Mouse (Mus musculus) hindbrain, embryonic 14.5 days (tissue): Measurements from ENCODE around the gene Fam19a5. TPM values are rescaled to one million over a fixed set of nuclear protein-coding genes. Genes with fewer than 3 reads are reported as not detected.

Experiments used
- ATAC-seq: fragments of 200-750 bp; cut with Nextera tagmentation; 2 replicates; pipeline ENCODE4 v1.8.0; 2017; ENCODE audit warnings: moderate number of reproducible peaks, mild to moderate bottlenecking, moderate TSS enrichment, moderate library complexity; ENCODE audit not compliant: low FRiP score
- DNase-seq: peaks from one replicate; pipeline ENCODE4 v3.0.0-alpha.2; 2015; ENCODE audit warnings: low spot score
- H3K27ac ChIP-seq: fragments of 300-500 bp; sonication (generic); 2 replicates; pipeline ENCODE4 v1.5.1; 2014; ENCODE audit warnings: mild to moderate bottlenecking, moderate library complexity
- H3K27me3 ChIP-seq: fragments of 300-500 bp; sonication (generic); 2 replicates; pipeline ENCODE4 v1.6.1; 2014; ENCODE audit warnings: mild to moderate bottlenecking, low read length, mixed read lengths; ENCODE audit not compliant: control insufficient read depth, insufficient read depth
- H3K36me3 ChIP-seq: fragments of 300-500 bp; sonication (generic); replicated peaks from 2 replicates; pipeline ENCODE4 v1.6.1; 2014; ENCODE audit not compliant: control insufficient read depth, insufficient read depth
- H3K4me1 ChIP-seq: fragments of 300-500 bp; sonication (generic); replicated peaks from 2 replicates; pipeline ENCODE4 v1.6.1; 2014; ENCODE audit warnings: antibody characterized with exemption, low read length, mixed read lengths; ENCODE audit not compliant: control insufficient read depth, insufficient read depth
- H3K4me2 ChIP-seq: fragments of 300-500 bp; sonication (generic); replicated peaks from 2 replicates; pipeline ENCODE4 v1.6.1; 2014; ENCODE audit warnings: mild to moderate bottlenecking, moderate library complexity
- H3K4me3 ChIP-seq: fragments of 300-500 bp; sonication (generic); replicated peaks from 2 replicates; pipeline ENCODE4 v1.5.1; 2014; ENCODE audit warnings: mild to moderate bottlenecking, low read length
- H3K9ac ChIP-seq: fragments of 300-500 bp; sonication (generic); 2 replicates; pipeline ENCODE4 v1.6.1; 2014
- H3K9me3 ChIP-seq: fragments of 300-500 bp; sonication (generic); 2 replicates; pipeline ENCODE4 v1.6.1; 2016; ENCODE audit warnings: low read length; ENCODE audit not compliant: control insufficient read depth
- WGBS: fragments of 180-500 bp; shearing (Covaris S2); extraction: QIAGEN DNeasy Blood & Tissue Kit; methylation state at CpG from one replicate; pipeline ENCODE4 v1.1.7; 2014; 5-methylcytosine and 5-hydroxymethylcytosine counted together
- polyA plus RNA-seq: library from polyadenylated mRNA; unstranded; fragments of >200 nt; fragmentation: Nextera tagmentation; extraction: Ambion mirVana; gene quantifications from 2 replicates; pipeline ENCODE4 v1.2.1, GENCODE M21; 2014

Fam19a5 gene
- polyA plus RNA-seq, 1 experiment from 2014 or later, result 27.6 TPM

DNA sequence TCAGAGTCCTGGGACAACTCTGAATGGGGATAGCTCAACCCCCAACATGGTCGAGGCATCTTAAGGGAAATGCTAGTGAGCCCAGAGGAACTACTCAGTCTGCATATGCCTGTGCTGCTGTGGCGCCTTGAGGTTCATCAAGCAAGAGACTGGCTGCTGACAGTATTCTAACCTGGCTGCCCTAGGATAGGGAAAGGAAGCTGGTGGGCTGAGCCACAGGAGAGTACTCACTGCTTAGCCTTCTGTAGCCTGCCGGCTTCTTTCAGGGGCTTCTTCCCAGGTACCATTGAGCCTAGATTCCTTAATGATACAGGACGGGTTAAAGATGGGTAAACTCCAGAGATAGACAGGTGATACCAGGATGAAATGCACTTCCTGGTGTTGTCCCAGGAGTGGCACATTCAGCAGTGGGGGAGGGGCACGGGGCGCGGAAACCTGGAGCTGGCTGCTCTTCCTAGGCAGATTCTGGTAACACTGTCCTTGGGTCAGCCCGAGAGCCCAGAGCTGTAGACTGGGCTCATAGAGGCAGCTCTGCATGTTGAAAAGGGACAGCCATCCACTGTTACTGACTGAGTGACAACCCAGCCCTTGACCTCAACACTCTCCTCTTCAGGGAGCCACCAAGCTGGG is 1.7 kb downstream of the Fam19a5 start:
- no peaks in the 10 kb centered on the region for H3K9me3 ChIP-seq
- 15% methylated on average over 8 of the region's 8 CpGs for WGBS
- peak overlapping the region; percentile 87 for H3K27ac ChIP-seq
- no peaks in the 10 kb centered on the region for H3K27me3 ChIP-seq
- H3K4me3 ChIP-seq, result peak overlapping the region; percentile 85
- no peaks in the 10 kb centered on the region for H3K36me3 ChIP-seq
- H3K4me1 ChIP-seq, result peaks cover 50% of the 10 kb centered on the region
- ATAC-seq, result no peak
- peak overlapping the region; percentile 66 for H3K4me2 ChIP-seq
- no peak for DNase-seq
- H3K9ac ChIP-seq, result peak overlapping the region; percentile 95

DNA sequence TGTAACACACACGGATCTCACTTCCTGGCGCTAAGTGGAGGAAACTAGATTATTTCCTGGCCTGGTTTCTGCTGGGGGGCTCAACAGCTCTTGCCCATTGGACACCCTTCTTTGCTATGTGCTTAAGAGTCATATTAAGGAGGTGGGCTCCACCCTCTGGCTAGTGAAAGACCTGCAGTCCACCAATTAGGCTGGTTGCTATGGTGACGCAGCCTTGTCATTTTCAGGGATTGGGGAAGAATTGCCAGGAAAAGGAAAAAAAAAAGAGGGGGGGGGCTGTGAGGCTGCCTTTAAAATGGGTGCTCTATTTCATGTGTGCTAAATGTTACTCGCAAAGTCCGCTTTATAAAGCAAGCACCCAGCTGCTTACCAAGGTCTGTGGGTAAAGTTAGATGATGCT is 2.9 kb downstream of the Fam19a5 start:
- ATAC-seq, result no peak
- Histone ChIP-seq H3K9ac (0 out of 2 replicates have a peak overlapping the region, but pooled peaks have one; percentile 95), H3K4me1 (peaks cover 62% of the 10 kb centered on the region), H3K27me3 (no peaks in the 10 kb centered on the region), H3K9me3 (no peaks in the 10 kb centered on the region), H3K4me3 (peak overlapping the region; percentile 85), H3K4me2 (peak overlapping the region; percentile 66), H3K27ac (no peak overlapping the region), H3K36me3 (no peaks in the 10 kb centered on the region)
- WGBS, result 40% methylated on average over 5 of the region's 5 CpGs
- peak; percentile 77 for DNase-seq

DNA sequence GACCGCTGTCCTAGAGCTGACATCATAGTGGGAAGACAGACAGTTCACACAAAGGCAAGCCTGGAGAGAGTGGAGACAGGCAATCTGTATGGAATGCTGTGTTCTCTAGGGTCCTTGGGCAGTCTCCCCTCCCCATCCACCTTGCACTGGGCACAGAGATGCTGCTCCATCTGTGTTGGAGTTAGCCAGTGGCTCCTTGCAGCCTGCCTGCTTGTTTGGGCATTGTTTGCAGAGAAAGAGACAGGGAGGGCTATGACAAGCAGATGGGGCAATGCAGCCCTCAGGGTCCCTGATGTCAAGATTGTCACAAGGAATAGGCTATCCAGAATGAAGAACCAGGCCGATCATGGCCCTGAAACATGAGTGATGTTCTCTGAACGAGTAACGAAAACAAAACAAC is 5.6 kb downstream of the Fam19a5 start:
- H3K27ac ChIP-seq, result no peak overlapping the region
- H3K9ac ChIP-seq, result 0 out of 2 replicates have a peak overlapping the region, but pooled peaks have one; percentile 12
- no peaks in the 10 kb centered on the region for H3K36me3 ChIP-seq
- no peaks in the 10 kb centered on the region for H3K27me3 ChIP-seq
- no peak for DNase-seq
- peaks cover 63% of the 10 kb centered on the region for H3K4me1 ChIP-seq
- H3K4me2 ChIP-seq, result no peak overlapping the region
- no peaks in the 10 kb centered on the region for H3K9me3 ChIP-seq
- ATAC-seq, result no peak
- 55% methylated on average over 4 of the region's 4 CpGs for WGBS
- no peak overlapping the region for H3K4me3 ChIP-seq

DNA sequence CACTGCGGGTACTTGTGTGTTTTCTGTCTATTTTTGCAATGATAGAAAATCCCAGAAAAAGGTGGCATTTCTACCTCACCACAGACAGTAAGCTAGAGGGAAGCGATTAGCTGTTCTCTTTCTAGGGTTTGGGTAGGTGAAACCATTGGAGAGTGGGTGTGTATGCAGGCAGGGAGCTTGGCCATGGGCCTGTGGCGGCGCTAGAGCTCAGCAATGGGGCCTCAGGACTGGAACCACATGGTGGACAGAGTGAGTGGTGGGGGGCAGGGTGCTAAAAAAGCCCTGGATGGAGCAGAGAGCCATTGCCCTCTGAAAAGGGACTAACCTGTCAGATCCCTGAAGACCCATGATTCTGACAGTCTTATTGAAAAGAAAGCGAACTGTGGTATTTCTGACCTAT is 6.7 kb downstream of the Fam19a5 start:
- ATAC-seq (no peak), DNase-seq (no peak)
- Histone ChIP-seq H3K27me3 (no peaks in the 10 kb centered on the region), H3K4me3 (no peak overlapping the region), H3K4me2 (no peak overlapping the region), H3K36me3 (no peaks in the 10 kb centered on the region), H3K27ac (no peak overlapping the region), H3K9ac (no peak overlapping the region), H3K4me1 (peaks cover 58% of the 10 kb centered on the region), H3K9me3 (no peaks in the 10 kb centered on the region)
- 55% methylated on average over 5 of the region's 5 CpGs for WGBS

DNA sequence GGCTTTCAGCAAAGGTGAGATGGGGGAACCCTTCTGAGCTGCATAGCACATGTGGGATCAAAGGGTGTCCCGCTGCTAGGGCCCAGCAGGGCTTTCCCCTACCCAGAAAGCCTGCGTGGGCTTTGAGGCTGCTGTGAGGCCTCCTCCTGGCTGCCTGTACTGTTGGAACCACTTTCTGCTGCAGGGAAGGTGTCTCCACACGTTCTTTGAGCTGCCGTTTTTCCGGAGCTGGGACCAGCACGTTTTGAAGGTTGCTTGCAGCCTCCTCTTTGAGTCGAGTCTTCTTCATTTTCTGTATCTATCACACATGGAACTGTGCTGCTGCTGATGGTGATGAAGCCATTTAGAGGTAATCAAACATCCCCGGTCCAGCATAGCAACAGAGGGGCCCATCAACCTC is 7.5 kb downstream of the Fam19a5 start:
- DNase-seq, result no peak
- no peak overlapping the region for H3K4me2 ChIP-seq
- peaks cover 50% of the 10 kb centered on the region for H3K4me1 ChIP-seq
- no peaks in the 10 kb centered on the region for H3K36me3 ChIP-seq
- H3K27me3 ChIP-seq, result no peaks in the 10 kb centered on the region
- H3K9me3 ChIP-seq, result no peaks in the 10 kb centered on the region
- H3K4me3 ChIP-seq, result no peak overlapping the region
- WGBS, result 47% methylated on average over 8 of the region's 8 CpGs
- no peak for ATAC-seq
- H3K9ac ChIP-seq, result peak overlapping the region; percentile 16; the same call in 1 of the 2 replicates
- H3K27ac ChIP-seq, result no peak overlapping the region

DNA sequence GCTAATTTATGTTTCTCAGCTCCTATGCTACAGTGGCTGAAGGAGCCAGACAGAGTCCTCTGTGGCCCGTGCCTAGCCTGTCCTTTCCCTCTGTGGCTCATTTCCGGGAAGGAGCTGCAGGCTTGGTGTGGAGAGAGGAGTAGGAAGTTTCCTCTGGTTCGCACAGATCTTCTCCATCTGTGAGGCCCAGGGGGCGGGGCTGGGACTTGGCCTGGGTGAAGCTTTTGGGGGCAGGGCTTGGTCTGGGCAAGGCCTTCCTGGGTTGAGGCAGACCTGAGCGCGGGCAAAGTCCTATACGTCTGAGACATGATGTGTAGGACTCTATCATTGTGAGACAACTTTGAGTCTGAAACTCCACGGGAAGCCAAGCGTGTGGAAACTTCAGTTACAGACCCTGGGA is 11.7 kb downstream of the Fam19a5 start:
- H3K9me3 ChIP-seq, result no peaks in the 10 kb centered on the region
- no peaks in the 10 kb centered on the region for H3K36me3 ChIP-seq
- ATAC-seq, result no peak
- no peak for DNase-seq
- H3K27ac ChIP-seq, result no peak overlapping the region
- H3K4me2 ChIP-seq, result no peak overlapping the region
- WGBS, result 91% methylated on average over 9 of the region's 9 CpGs
- no peaks in the 10 kb centered on the region for H3K27me3 ChIP-seq
- H3K9ac ChIP-seq, result no peak overlapping the region
- H3K4me3 ChIP-seq, result no peak overlapping the region
- H3K4me1 ChIP-seq, result peaks cover 13% of the 10 kb centered on the region; the same call in 1 of the 2 replicates

DNA sequence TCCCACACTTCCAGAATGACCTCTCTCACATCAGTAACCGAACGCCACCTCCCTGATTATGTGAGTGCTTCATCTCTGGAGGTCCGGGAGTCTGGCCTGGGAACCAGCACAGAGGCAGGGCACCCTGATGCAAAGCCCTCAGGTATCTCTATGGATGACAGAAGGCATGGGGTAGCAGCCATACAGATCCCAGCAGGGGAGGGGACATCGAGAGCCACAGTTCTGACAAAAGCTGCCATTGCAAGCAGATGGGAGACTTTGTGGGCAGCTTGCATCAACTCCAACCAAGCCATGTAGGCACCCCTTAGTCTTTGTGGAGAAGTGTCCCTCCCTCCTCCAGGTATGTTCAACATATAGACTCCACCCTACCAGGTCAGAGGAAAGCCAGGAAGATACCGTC is 20.2 kb downstream of the Fam19a5 start:
- H3K4me2 ChIP-seq, result no peak overlapping the region
- H3K27ac ChIP-seq, result no peak overlapping the region
- no peak for DNase-seq
- no peak for ATAC-seq
- no peak overlapping the region for H3K4me3 ChIP-seq
- H3K4me1 ChIP-seq, result peaks cover 27% of the 10 kb centered on the region
- WGBS, result 90% methylated on average over 5 of the region's 5 CpGs
- H3K9ac ChIP-seq, result no peak overlapping the region
- H3K36me3 ChIP-seq, result no peaks in the 10 kb centered on the region
- H3K9me3 ChIP-seq, result no peaks in the 10 kb centered on the region
- no peaks in the 10 kb centered on the region for H3K27me3 ChIP-seq

DNA sequence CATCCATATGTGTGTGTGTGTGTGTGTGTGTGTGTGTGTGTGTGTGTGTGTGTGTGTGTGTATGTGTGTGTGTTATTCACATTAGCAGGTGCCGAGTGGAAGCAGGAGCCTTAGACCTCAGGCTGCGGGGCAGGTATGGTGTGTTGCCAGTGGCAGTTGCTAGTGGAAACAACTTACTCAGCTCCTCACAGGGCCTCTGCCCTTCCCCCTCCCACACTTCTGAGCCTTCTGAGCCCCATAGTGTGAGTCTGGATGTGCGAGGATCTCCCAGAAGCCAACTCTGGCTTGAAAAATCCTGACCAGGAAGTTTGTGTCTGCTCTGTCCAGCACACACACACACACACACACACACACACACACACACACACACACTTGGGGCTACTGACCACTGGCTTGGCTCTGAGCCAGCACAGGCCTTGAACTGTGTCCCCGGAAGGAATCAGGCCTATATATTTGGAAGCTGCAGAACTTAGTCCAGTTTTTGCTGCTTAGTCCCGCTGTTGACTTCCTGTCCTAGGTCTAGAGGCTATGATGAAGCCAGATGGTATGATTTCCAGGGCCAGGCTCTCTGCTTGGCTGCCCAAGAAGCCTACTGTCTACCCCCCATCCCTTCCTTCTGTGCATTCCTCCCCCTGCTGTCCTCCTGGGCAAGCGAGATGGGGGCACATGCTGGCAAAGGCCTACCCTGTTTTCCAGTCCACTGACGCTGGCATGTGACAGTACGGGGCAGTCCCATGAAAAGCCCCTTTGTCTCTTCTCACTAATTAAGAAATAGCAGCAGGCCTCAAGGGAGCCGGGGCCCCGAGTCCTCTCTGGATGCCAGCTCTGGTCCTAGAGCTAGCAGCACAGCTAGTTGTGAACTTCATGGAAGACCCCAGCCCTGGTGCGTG is 22.2 kb downstream of the Fam19a5 start:
- Histone ChIP-seq H3K4me2 (no peak overlapping the region), H3K27ac (peak overlapping the region; percentile 64), H3K4me3 (no peak overlapping the region), H3K9me3 (no peaks in the 10 kb centered on the region), H3K27me3 (no peaks in the 10 kb centered on the region), H3K36me3 (no peaks in the 10 kb centered on the region), H3K9ac (no peak overlapping the region), H3K4me1 (peaks cover 27% of the 10 kb centered on the region)
- DNase-seq (peak; percentile 59), ATAC-seq (peak; percentile 89)
- WGBS, result 46% methylated on average over 11 of the region's 11 CpGs

DNA sequence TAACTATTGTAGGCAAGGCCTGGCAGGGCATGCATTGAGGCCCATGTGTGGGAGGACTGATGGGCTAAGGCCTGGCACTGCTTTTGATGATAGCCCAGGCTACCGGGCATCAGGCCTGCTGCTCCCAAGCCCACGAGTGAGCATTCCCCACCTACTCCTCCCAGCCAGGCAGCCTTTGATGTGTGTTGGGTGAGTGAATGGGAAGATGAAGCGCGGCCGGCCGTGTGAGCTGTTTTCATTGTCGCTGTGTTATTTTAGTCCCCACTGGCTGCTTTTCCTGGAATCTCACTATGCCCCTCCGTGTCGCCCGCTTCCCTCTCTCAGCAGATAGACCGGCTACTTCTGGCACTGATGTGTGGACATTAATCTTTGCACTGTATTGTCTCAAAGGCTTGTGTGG is 26.1 kb downstream of the Fam19a5 start:
- WGBS, result 66% methylated on average over 11 of the region's 11 CpGs
- Histone ChIP-seq H3K9ac (no peak overlapping the region), H3K27me3 (no peaks in the 10 kb centered on the region), H3K9me3 (no peaks in the 10 kb centered on the region), H3K36me3 (no peaks in the 10 kb centered on the region), H3K4me2 (no peak overlapping the region), H3K27ac (no peak overlapping the region), H3K4me3 (no peak overlapping the region), H3K4me1 (peaks cover 27% of the 10 kb centered on the region)
- ATAC-seq, result no peak
- DNase-seq, result no peak
